Mouse (Mus musculus) limb, embryonic 14.5 days (tissue): ENCODE results near the gene Iqcf6. TPM values are rescaled to one million over a fixed set of nuclear protein-coding genes. Genes with fewer than 3 reads are reported as not detected.

Experiments used
- ATAC-seq: fragments of 200-750 bp; cut with Nextera tagmentation; 2 replicates; pipeline ENCODE4 v1.8.0; 2017; ENCODE audit warnings: low read depth, moderate number of reproducible peaks, moderate TSS enrichment; ENCODE audit not compliant: low FRiP score
- DNase-seq: peaks from one replicate; pipeline ENCODE4 v3.0.0-alpha.2; 2015; ENCODE audit warnings: low spot score
- H3K27ac ChIP-seq: fragments of 300-500 bp; sonication (generic); replicated peaks from 2 replicates; pipeline ENCODE4 v1.5.1; 2014; ENCODE audit warnings: low read depth, mild to moderate bottlenecking, low read length, moderate library complexity, mixed read lengths
- H3K27me3 ChIP-seq: fragments of 300-500 bp; sonication (generic); 2 replicates; pipeline ENCODE4 v1.6.1; 2014; ENCODE audit warnings: low read length, mixed read lengths; ENCODE audit not compliant: control insufficient read depth, insufficient read depth
- H3K36me3 ChIP-seq: fragments of 300-500 bp; sonication (generic); 2 replicates; pipeline ENCODE4 v1.6.1; 2014; ENCODE audit warnings: mild to moderate bottlenecking, low read length, moderate library complexity, mixed read lengths; ENCODE audit not compliant: control insufficient read depth, insufficient read depth
- H3K4me1 ChIP-seq: fragments of 300-500 bp; sonication (generic); 2 replicates; pipeline ENCODE4 v1.6.1; 2014; ENCODE audit warnings: antibody characterized with exemption, low read length, mixed read lengths; ENCODE audit not compliant: control insufficient read depth, insufficient read depth
- H3K4me2 ChIP-seq: fragments of 300-500 bp; sonication (generic); replicated peaks from 2 replicates; pipeline ENCODE4 v1.6.1; 2014; ENCODE audit warnings: low read depth, mild to moderate bottlenecking, low read length, moderate library complexity; ENCODE audit not compliant: severe bottlenecking
- H3K4me3 ChIP-seq: fragments of 300-500 bp; sonication (generic); replicated peaks from 2 replicates; pipeline ENCODE4 v1.5.1; 2014; ENCODE audit warnings: low read length
- H3K9ac ChIP-seq: fragments of 300-500 bp; sonication (generic); 2 replicates; pipeline ENCODE4 v1.6.1; 2014; ENCODE audit warnings: mild to moderate bottlenecking, low read depth, low read length, moderate library complexity; ENCODE audit not compliant: severe bottlenecking
- H3K9me3 ChIP-seq: fragments of 300-500 bp; sonication (generic); 2 replicates; pipeline ENCODE4 v1.6.1; 2016; ENCODE audit warnings: low read length; ENCODE audit not compliant: control insufficient read depth
- POLR2A ChIP-seq: fragments of 200-500 bp; IDR thresholded peaks from 2 replicates; pipeline ENCODE4 v1.8.0; 2012; ENCODE audit warnings: inconsistent platforms, mild to moderate bottlenecking, moderate library complexity, borderline replicate concordance; ENCODE audit not compliant: insufficient read depth, insufficient read length; ENCODE audit errors: extremely low read depth
- WGBS: fragments of 180-500 bp; shearing (Covaris S2); extraction: QIAGEN DNeasy Blood & Tissue Kit; methylation state at CpG from one replicate; pipeline ENCODE4 v1.1.7; 2014; 5-methylcytosine and 5-hydroxymethylcytosine counted together
- polyA plus RNA-seq, 2 experiments: library from polyadenylated mRNA; depleted of rRNA in 1 of 2; stranded (reverse) in 1 of 2; unstranded in 1 of 2; fragments of >200 nt; fragmentation: Nextera tagmentation in 1 of 2; extraction: Ambion mirVana in 1 of 2; gene quantifications; 2 replicates each; pipeline versions ENCODE4 v1.2.1 to v1.2.3; 2012 to 2014

The Iqcf6 gene
- polyA plus RNA-seq, 2 experiments: not detected

DNA sequence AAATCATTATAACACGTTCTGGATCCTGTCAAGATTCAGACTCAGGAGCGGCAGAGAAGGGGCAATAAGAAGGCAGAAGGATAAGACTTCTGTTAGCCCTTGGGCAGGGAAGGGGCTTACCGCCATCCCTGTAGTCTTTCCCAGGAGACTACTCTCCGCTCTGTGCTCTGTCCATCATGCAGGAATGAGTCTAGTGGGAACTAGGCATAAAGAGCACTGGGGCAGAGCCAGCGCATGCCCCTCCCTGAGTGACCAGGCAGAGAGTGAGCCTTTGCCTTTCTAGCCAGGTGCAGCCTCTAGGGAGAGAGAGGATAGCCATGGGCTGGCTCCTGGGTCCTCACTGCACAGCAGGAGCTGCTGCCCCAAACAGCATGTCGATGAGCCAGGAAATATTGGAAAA is 38.5 kb downstream of the Iqcf6 start:
- no peak for TF ChIP-seq POLR2A
- Histone ChIP-seq H3K4me3 (no peak overlapping the region), H3K9me3 (no peaks in the 10 kb centered on the region), H3K4me1 (no peaks in the 10 kb centered on the region), H3K4me2 (no peak overlapping the region), H3K36me3 (peaks cover 74% of the 10 kb centered on the region), H3K27me3 (no peaks in the 10 kb centered on the region), H3K27ac (no peak overlapping the region), H3K9ac (no peak overlapping the region)
- DNase-seq (no peak), ATAC-seq (no peak)
- 66% methylated on average over 6 of the region's 6 CpGs for WGBS

DNA sequence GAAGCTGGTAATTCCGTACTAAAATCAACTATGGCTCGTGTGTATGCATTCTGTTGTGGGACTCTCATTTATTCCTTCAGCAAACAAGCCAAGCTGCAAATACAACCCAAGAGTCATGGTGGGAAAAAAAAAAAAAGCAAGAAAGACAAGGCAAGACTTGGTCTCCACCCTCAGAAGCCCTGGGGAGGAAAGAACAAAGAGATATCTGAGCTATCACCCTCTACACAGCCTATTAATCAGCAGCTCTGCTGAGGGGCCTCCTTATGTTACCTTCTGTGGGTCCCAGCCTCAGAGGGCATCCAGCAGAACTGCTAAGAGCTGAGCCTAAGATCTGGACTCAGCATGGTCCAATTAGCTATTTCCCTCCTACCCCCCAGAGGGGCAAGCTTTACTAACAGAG is 47.5 kb downstream of the Iqcf6 start:
- DNase-seq (no peak), ATAC-seq (no peak)
- 91% methylated on average over 2 of the region's 2 CpGs for WGBS
- no peak overlapping the region for H3K4me3 ChIP-seq
- no peaks in the 10 kb centered on the region for H3K27me3 ChIP-seq
- no peak overlapping the region for H3K4me2 ChIP-seq
- no peaks in the 10 kb centered on the region for H3K9me3 ChIP-seq
- H3K27ac ChIP-seq: no peak overlapping the region
- no peaks in the 10 kb centered on the region for H3K4me1 ChIP-seq
- H3K9ac ChIP-seq: no peak overlapping the region
- TF ChIP-seq POLR2A: no peak
- H3K36me3 ChIP-seq: peaks cover 66% of the 10 kb centered on the region

DNA sequence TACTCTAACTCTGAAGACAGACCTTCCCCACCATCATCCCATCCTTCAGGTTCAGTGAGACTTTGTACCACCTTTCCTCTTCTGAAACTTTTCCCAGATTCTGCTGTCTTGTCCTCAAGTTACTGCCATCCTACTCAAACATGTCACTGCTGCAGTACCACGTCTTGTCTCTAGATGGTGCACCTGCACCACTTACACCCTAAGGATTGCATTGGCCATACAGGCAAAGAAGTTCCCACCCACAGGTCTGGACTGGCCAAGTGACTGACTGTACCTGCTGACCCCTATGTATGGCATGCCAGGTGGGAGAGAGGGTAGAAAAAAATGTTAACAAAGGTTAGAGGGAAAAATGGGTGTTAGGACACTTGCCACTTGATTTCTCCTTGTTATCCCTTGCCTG is 49.1 kb downstream of the Iqcf6 start:
- H3K27me3 ChIP-seq: no peaks in the 10 kb centered on the region
- H3K4me2 ChIP-seq: no peak overlapping the region
- H3K4me1 ChIP-seq: no peaks in the 10 kb centered on the region
- H3K4me3 ChIP-seq: no peak overlapping the region
- H3K36me3 ChIP-seq: peaks cover 71% of the 10 kb centered on the region
- no peaks in the 10 kb centered on the region for H3K9me3 ChIP-seq
- DNase-seq (peak; percentile 57), ATAC-seq (peak; percentile 58)
- WGBS: 0% methylated on average over 1 of the region's 1 CpGs
- TF ChIP-seq POLR2A: no peak
- H3K9ac ChIP-seq: no peak overlapping the region
- no peak overlapping the region for H3K27ac ChIP-seq

DNA sequence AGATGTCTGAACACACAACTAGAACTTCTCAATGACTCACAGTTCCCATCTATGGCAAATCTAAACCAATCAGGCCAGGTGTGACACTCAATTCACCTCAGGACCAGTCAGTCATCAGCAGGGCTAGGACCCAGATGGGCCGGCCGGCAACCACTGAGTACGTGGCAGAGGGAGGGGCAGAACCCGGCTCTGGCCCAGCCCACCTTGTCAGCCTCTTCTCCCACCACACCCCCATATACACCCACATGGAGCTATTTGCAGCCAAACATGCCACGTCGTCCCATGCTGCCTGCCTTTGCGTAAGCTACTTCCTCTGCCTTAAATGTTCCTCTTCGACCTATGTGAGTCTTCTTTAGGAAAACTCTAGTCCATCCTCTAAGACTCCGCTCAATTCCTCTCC is 49.6 kb downstream of the Iqcf6 start:
- Histone ChIP-seq H3K9me3 (no peaks in the 10 kb centered on the region), H3K9ac (no peak overlapping the region), H3K4me1 (no peaks in the 10 kb centered on the region), H3K27me3 (no peaks in the 10 kb centered on the region), H3K4me2 (no peak overlapping the region), H3K4me3 (no peak overlapping the region), H3K27ac (no peak overlapping the region), H3K36me3 (peaks cover 72% of the 10 kb centered on the region)
- no peak for ATAC-seq
- DNase-seq: no peak
- 76% methylated on average over 9 of the region's 9 CpGs for WGBS
- TF ChIP-seq POLR2A: no peak

DNA sequence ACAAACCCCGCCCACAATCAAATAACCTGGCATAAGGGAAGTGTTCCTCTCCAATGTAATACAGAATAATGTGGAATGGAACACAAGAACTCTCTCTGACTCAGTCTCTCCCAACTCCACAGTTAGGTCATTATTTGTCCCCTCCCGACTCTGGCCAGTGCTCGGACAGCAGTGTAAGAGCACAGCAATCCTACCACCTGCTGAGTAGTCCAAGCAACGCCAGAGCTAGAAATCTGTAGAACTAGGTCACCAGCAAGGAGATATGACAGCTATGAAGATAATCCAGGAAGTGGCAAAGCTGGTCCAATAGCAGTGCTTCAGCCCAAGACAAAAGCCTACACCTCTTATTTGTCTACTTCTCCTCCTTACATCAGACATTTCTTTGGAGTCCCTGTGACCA is 50.2 kb downstream of the Iqcf6 start:
- H3K9ac ChIP-seq: no peak overlapping the region
- no peaks in the 10 kb centered on the region for H3K4me1 ChIP-seq
- no peak for ATAC-seq
- DNase-seq: no peak
- no peak overlapping the region for H3K4me3 ChIP-seq
- no peaks in the 10 kb centered on the region for H3K27me3 ChIP-seq
- TF ChIP-seq POLR2A: no peak
- H3K27ac ChIP-seq: no peak overlapping the region
- no peak overlapping the region for H3K4me2 ChIP-seq
- no peaks in the 10 kb centered on the region for H3K9me3 ChIP-seq
- peaks cover 72% of the 10 kb centered on the region for H3K36me3 ChIP-seq
- 84% methylated on average over 4 of the region's 4 CpGs for WGBS

Other genes with a start within 250 kb of the Iqcf6 start
- gene Rpl29, start 197.1 kb upstream of the Iqcf6 start, polyA plus RNA-seq (2012; rRNA removed): 946 and 1,047 TPM in 2 replicates
- gene Rpl29, start 197.1 kb upstream of the Iqcf6 start, polyA plus RNA-seq (2014; fragmentation: Nextera tagmentation; extraction: Ambion mirVana): 1,133 and 1,180 TPM in 2 replicates
- 34.4 and 35.1 TPM in 2 replicates for gene Acy1, start 188.3 kb upstream of the Iqcf6 start, polyA plus RNA-seq (2012; rRNA removed)
- 45.6 and 45.8 TPM in 2 replicates for gene Acy1, start 188.3 kb upstream of the Iqcf6 start, polyA plus RNA-seq (2014; fragmentation: Nextera tagmentation; extraction: Ambion mirVana)
- gene Abhd14b, start 179.1 kb upstream of the Iqcf6 start, polyA plus RNA-seq (2012; rRNA removed): 54.5 and 64.6 TPM in 2 replicates
- gene Abhd14b, start 179.1 kb upstream of the Iqcf6 start, polyA plus RNA-seq (2014; fragmentation: Nextera tagmentation; extraction: Ambion mirVana): 41.2 and 44.6 TPM in 2 replicates
- 79.9 and 87.1 TPM in 2 replicates for gene Abhd14a, start 178.9 kb upstream of the Iqcf6 start, polyA plus RNA-seq (2012; rRNA removed)
- 69.5 and 74.0 TPM in 2 replicates for gene Abhd14a, start 178.9 kb upstream of the Iqcf6 start, polyA plus RNA-seq (2014; fragmentation: Nextera tagmentation; extraction: Ambion mirVana)
- 238 and 328 TPM in 2 replicates for gene Pcbp4, start 173.3 kb upstream of the Iqcf6 start, polyA plus RNA-seq (2012; rRNA removed)
- 88.0 and 92.7 TPM in 2 replicates for gene Pcbp4, start 173.3 kb upstream of the Iqcf6 start, polyA plus RNA-seq (2014; fragmentation: Nextera tagmentation; extraction: Ambion mirVana)
- 0.47 and 0.70 TPM in 2 replicates for gene Gpr62, start 160.6 kb upstream of the Iqcf6 start, polyA plus RNA-seq (2012; rRNA removed)
- gene Gpr62, start 160.6 kb upstream of the Iqcf6 start, polyA plus RNA-seq (2014; fragmentation: Nextera tagmentation; extraction: Ambion mirVana): 0.51 and 0.58 TPM in 2 replicates
- gene Rrp9, start 150.6 kb upstream of the Iqcf6 start, polyA plus RNA-seq (2012; rRNA removed): 44.2 and 52.3 TPM in 2 replicates
- 41.3 and 42.7 TPM in 2 replicates for gene Rrp9, start 150.6 kb upstream of the Iqcf6 start, polyA plus RNA-seq (2014; fragmentation: Nextera tagmentation; extraction: Ambion mirVana)
- 9.0 and 9.2 TPM in 2 replicates for gene Parp3, start 149.6 kb upstream of the Iqcf6 start, polyA plus RNA-seq (2012; rRNA removed)
- gene Parp3, start 149.6 kb upstream of the Iqcf6 start, polyA plus RNA-seq (2014; fragmentation: Nextera tagmentation; extraction: Ambion mirVana): 3.4 and 4.3 TPM in 2 replicates
- not detected in 2 replicates for gene Iqcf1, start 126.6 kb upstream of the Iqcf6 start, polyA plus RNA-seq (2012; rRNA removed)
- not detected in 2 replicates for gene Iqcf1, start 126.6 kb upstream of the Iqcf6 start, polyA plus RNA-seq (2014; fragmentation: Nextera tagmentation; extraction: Ambion mirVana)
- not detected in 2 replicates for gene Iqcf5, start 112.0 kb upstream of the Iqcf6 start, polyA plus RNA-seq (2012; rRNA removed)
- not detected in 2 replicates for gene Iqcf5, start 112.0 kb upstream of the Iqcf6 start, polyA plus RNA-seq (2014; fragmentation: Nextera tagmentation; extraction: Ambion mirVana)
- not detected in 2 replicates for gene Iqcf3, start 65.0 kb upstream of the Iqcf6 start, polyA plus RNA-seq (2012; rRNA removed)
- gene Iqcf3, start 65.0 kb upstream of the Iqcf6 start, polyA plus RNA-seq (2014; fragmentation: Nextera tagmentation; extraction: Ambion mirVana): not detected in 2 replicates
- gene Iqcf4, start 55.6 kb upstream of the Iqcf6 start, polyA plus RNA-seq (2012; rRNA removed): not detected in 2 replicates
- gene Iqcf4, start 55.6 kb upstream of the Iqcf6 start, polyA plus RNA-seq (2014; fragmentation: Nextera tagmentation; extraction: Ambion mirVana): not detected in 2 replicates
- 0.06 and 0.08 TPM in 2 replicates for gene Grm2, start 29.5 kb downstream of the Iqcf6 start, polyA plus RNA-seq (2012; rRNA removed)
- gene Grm2, start 29.5 kb downstream of the Iqcf6 start, polyA plus RNA-seq (2014; fragmentation: Nextera tagmentation; extraction: Ambion mirVana): not detected in 2 replicates
- gene Tex264, start 59.3 kb downstream of the Iqcf6 start, polyA plus RNA-seq (2012; rRNA removed): 56.8 and 76.1 TPM in 2 replicates
- gene Tex264, start 59.3 kb downstream of the Iqcf6 start, polyA plus RNA-seq (2014; fragmentation: Nextera tagmentation; extraction: Ambion mirVana): 63.9 and 67.6 TPM in 2 replicates
- gene Rad54l2, start 162.6 kb downstream of the Iqcf6 start, polyA plus RNA-seq (2012; rRNA removed): 12.9 and 23.4 TPM in 2 replicates
- gene Rad54l2, start 162.6 kb downstream of the Iqcf6 start, polyA plus RNA-seq (2014; fragmentation: Nextera tagmentation; extraction: Ambion mirVana): 4.3 and 4.7 TPM in 2 replicates
- 27.6 and 29.4 TPM in 2 replicates for gene Dcaf1, start 195.3 kb downstream of the Iqcf6 start, polyA plus RNA-seq (2012; rRNA removed)
- gene Dcaf1, start 195.3 kb downstream of the Iqcf6 start, polyA plus RNA-seq (2014; fragmentation: Nextera tagmentation; extraction: Ambion mirVana): 17.2 and 18.4 TPM in 2 replicates